Mouse (Mus musculus) small intestine, adult 2 months (tissue): ENCODE results near the gene Birc2.

Experiments
- CTCF ChIP-seq: fragments of 200-500 bp; IDR thresholded peaks from 2 replicates; pipeline ENCODE4 v1.5.1; 2012; ENCODE audit warnings: low read depth, mild to moderate bottlenecking, control low read depth, inconsistent platforms, low read length, moderate library complexity, mixed read lengths; ENCODE audit not compliant: insufficient replicate concordance, insufficient read length; ENCODE audit errors: extremely low read depth
- POLR2A ChIP-seq: fragments of 200-500 bp; IDR thresholded peaks from 2 replicates; pipeline ENCODE4 v1.6.1; 2012; ENCODE audit warnings: low read depth, mild to moderate bottlenecking, control low read depth, inconsistent platforms, low read length, moderate library complexity

- no peak for TF ChIP-seq POLR2A
- TF ChIP-seq CTCF: no peak
Measured at GRCm38 (mm10) chr9:7851841-7852240, 15.0 kb upstream of the Birc2 start.
